Mouse (Mus musculus) lung, embryonic 14.5 days (tissue): ENCODE data around the gene Gal. TPM values are rescaled to one million over a fixed set of nuclear protein-coding genes. Genes with fewer than 3 reads are reported as not detected.

Source experiments
- ATAC-seq: fragments of 200-750 bp; cut with Nextera tagmentation; 2 replicates; pipeline ENCODE4 v1.8.0; 2017; ENCODE audit warnings: mild to moderate bottlenecking, moderate TSS enrichment, moderate library complexity; ENCODE audit not compliant: insufficient read depth
- DNase-seq: peaks from one replicate; pipeline ENCODE4 v3.0.0-alpha.2; 2015
- H3K27ac ChIP-seq: fragments of 300-500 bp; sonication (generic); 2 replicates; pipeline ENCODE4 v1.5.1; 2014; ENCODE audit warnings: low read depth, mild to moderate bottlenecking, moderate library complexity
- H3K27me3 ChIP-seq: fragments of 300-500 bp; sonication (generic); 2 replicates; pipeline ENCODE4 v1.6.1; 2014; ENCODE audit warnings: low read length, control low read depth; ENCODE audit not compliant: insufficient read depth
- H3K36me3 ChIP-seq: fragments of 300-500 bp; sonication (generic); 2 replicates; pipeline ENCODE4 v1.6.1; 2014; ENCODE audit warnings: control low read depth; ENCODE audit not compliant: insufficient read depth
- H3K4me1 ChIP-seq: fragments of 300-500 bp; sonication (generic); 2 replicates; pipeline ENCODE4 v1.6.1; 2014; ENCODE audit warnings: antibody characterized with exemption, control low read depth; ENCODE audit not compliant: insufficient read depth
- H3K4me2 ChIP-seq: fragments of 300-500 bp; sonication (generic); 2 replicates; pipeline ENCODE4 v1.6.1; 2014; ENCODE audit warnings: mild to moderate bottlenecking
- H3K4me3 ChIP-seq: fragments of 300-500 bp; sonication (generic); 2 replicates; pipeline ENCODE4 v1.5.1; 2014; ENCODE audit warnings: low read depth, low read length
- H3K9ac ChIP-seq: fragments of 300-500 bp; sonication (generic); 2 replicates; pipeline ENCODE4 v1.6.1; 2014
- H3K9me3 ChIP-seq: fragments of 300-500 bp; sonication (generic); 2 replicates; pipeline ENCODE4 v1.6.1; 2016; ENCODE audit warnings: low read depth, low read length, control low read depth
- CTCF ChIP-seq: IDR thresholded peaks from 2 replicates; pipeline ENCODE4 v1.5.1; 2016; ENCODE audit warnings: antibody characterized with exemption, low read depth
- WGBS: fragments of 180-500 bp; shearing (Covaris S2); extraction: QIAGEN DNeasy Blood & Tissue Kit; methylation state at CpG from one replicate; pipeline ENCODE4 v1.1.7; 2014; 5-methylcytosine and 5-hydroxymethylcytosine counted together
- polyA plus RNA-seq: library from polyadenylated mRNA; unstranded; fragments of >200 nt; fragmentation: Nextera tagmentation; extraction: Ambion mirVana; gene quantifications from 2 replicates; pipeline ENCODE4 v1.2.1, GENCODE M21; 2014

The Gal gene
- polyA plus RNA-seq, 1 experiment from 2014 or later = 2.3 TPM

- 56% methylated on average over 7 of the region's 7 CpGs for WGBS
- no peak for DNase-seq
These were observed 38.3 kb downstream of the Gal start for GRCm38 (mm10) chr19:3375945-3376495.

GRCm38 (mm10) chr19:3374028-3374427 is 40.3 kb downstream of the Gal start:
- H3K4me2 ChIP-seq = no peak overlapping the region
- peak; percentile 49 for TF ChIP-seq CTCF
- ATAC-seq = no peak
- H3K9me3 ChIP-seq = no peaks in the 10 kb centered on the region
- H3K36me3 ChIP-seq = peaks cover 29% of the 10 kb centered on the region; the same call in 1 of the 2 replicates
- no peak overlapping the region for H3K9ac ChIP-seq
- no peak overlapping the region for H3K4me3 ChIP-seq
- whole genome bisulfite sequencing = 33% methylated on average over 2 of the region's 2 CpGs
- H3K4me1 ChIP-seq = no peaks in the 10 kb centered on the region
- no peak for DNase-seq
- H3K27ac ChIP-seq = no peak overlapping the region
- no peaks in the 10 kb centered on the region for H3K27me3 ChIP-seq

More at GRCm38 (mm10) chr19:3375945-3376495, 38.3 kb downstream of the Gal start:
- Histone ChIP-seq H3K4me1 (no peaks in the 10 kb centered on the region), H3K9ac (no peak overlapping the region), H3K27ac (no peak overlapping the region), H3K4me3 (no peak overlapping the region), H3K27me3 (no peaks in the 10 kb centered on the region), H3K4me2 (no peak overlapping the region), H3K36me3 (peaks cover 28% of the 10 kb centered on the region; the same call in 1 of the 2 replicates), H3K9me3 (no peaks in the 10 kb centered on the region)
- no peak for ATAC-seq
- no peak for TF ChIP-seq CTCF

DNA sequence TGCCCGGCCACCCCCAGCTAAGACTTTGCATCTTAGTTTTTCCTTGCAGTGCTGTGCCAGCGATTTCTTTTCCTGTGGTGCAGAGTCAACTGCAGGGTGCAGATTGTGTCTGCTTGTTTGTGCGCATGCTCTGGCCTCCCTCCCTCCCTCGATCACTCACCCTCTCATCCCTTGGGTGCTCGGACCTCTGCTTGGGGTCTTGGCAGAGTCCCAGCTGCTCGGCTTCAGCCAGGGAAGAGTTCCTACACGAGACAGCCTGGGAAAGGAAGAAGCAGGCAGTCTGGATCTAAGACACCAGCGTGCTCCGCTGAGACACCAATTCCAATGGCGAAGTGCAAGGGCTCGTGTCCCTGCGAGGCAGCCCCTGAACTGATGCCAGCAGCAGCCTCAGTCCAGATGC is 41.0 kb downstream of the Gal start:
- H3K4me3 ChIP-seq = no peak overlapping the region
- DNase-seq (peak; percentile 15), ATAC-seq (no peak)
- H3K36me3 ChIP-seq = peaks cover 25% of the 10 kb centered on the region; the same call in 1 of the 2 replicates
- H3K27me3 ChIP-seq = no peaks in the 10 kb centered on the region
- no peak overlapping the region for H3K9ac ChIP-seq
- no peak for TF ChIP-seq CTCF
- 50% methylated on average over 12 of the region's 12 CpGs for WGBS
- no peak overlapping the region for H3K4me2 ChIP-seq
- no peaks in the 10 kb centered on the region for H3K9me3 ChIP-seq
- no peaks in the 10 kb centered on the region for H3K4me1 ChIP-seq
- H3K27ac ChIP-seq = no peak overlapping the region

DNA sequence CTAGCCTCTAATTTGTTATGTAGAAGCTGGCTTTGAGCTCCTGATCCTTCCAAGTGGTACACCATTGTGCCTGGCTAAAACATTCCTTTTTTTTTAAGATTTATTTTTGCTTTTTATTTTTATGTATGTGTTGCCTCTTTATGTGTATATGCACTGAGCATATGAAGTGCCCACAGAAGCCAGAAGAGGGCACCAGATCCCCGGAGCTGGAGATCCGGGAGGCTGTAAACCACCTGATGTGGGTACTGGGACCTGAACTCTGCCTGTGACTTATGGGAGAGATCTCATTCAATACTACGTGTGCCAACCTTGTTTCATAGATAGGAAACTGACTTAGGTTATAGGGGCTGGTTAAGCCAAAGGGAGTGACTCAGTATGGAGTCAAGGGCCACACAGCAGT is 46.1 kb downstream of the Gal start:
- no peak for TF ChIP-seq CTCF
- ATAC-seq = no peak
- no peak overlapping the region for H3K4me3 ChIP-seq
- DNase-seq = no peak
- H3K36me3 ChIP-seq = peaks cover 25% of the 10 kb centered on the region; the same call in 1 of the 2 replicates
- no peaks in the 10 kb centered on the region for H3K9me3 ChIP-seq
- H3K4me1 ChIP-seq = no peaks in the 10 kb centered on the region
- H3K27ac ChIP-seq = no peak overlapping the region
- no peak overlapping the region for H3K9ac ChIP-seq
- H3K27me3 ChIP-seq = no peaks in the 10 kb centered on the region
- 84% methylated on average over 3 of the region's 3 CpGs for WGBS
- no peak overlapping the region for H3K4me2 ChIP-seq

- H3K27ac ChIP-seq = no peak overlapping the region
- TF ChIP-seq CTCF = 0 out of 2 replicates have a peak, but pooled peaks have one; percentile 7
- H3K27me3 ChIP-seq = no peaks in the 10 kb centered on the region
- no peak overlapping the region for H3K9ac ChIP-seq
- no peak overlapping the region for H3K4me3 ChIP-seq
- no peaks in the 10 kb centered on the region for H3K4me1 ChIP-seq
- no peak overlapping the region for H3K4me2 ChIP-seq
- ATAC-seq (no peak), DNase-seq (no peak)
- no peaks in the 10 kb centered on the region for H3K9me3 ChIP-seq
- 89% methylated on average over 3 of the region's 3 CpGs for WGBS
- H3K36me3 ChIP-seq = peaks cover 16% of the 10 kb centered on the region; the same call in 1 of the 2 replicates
These were observed 49.3 kb downstream of the Gal start for GRCm38 (mm10) chr19:3365089-3365488.

DNA sequence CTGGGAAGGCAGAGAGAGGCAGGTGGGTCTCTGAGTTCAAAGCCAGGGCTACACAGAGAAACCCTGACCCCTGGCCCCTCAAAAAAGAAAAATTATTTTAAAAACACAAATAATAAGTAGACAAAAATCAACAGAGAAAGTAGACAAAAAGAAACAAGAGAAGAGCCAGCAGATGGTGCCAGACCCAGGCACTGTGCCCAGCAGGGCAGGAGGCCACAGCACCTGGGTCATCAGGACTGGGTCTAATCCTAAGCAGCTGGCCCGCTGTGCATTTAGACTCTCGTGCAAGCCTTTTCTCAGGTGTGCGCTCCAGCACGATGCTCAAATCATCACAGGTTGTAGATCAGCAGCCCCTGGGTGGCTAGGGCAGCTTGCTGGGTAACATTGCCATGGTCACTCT is 50.8 kb downstream of the Gal start:
- WGBS = 86% methylated on average over 4 of the region's 4 CpGs
- DNase-seq = no peak
- no peak overlapping the region for H3K9ac ChIP-seq
- ATAC-seq = no peak
- H3K36me3 ChIP-seq = peaks cover 10% of the 10 kb centered on the region; the same call in 1 of the 2 replicates
- no peak overlapping the region for H3K4me3 ChIP-seq
- no peaks in the 10 kb centered on the region for H3K27me3 ChIP-seq
- H3K4me1 ChIP-seq = no peaks in the 10 kb centered on the region
- no peak overlapping the region for H3K4me2 ChIP-seq
- H3K9me3 ChIP-seq = no peaks in the 10 kb centered on the region
- TF ChIP-seq CTCF = no peak
- H3K27ac ChIP-seq = no peak overlapping the region

Other genes starting within 250 kb of the Gal start
- 127 and 130 TPM in 2 replicates for gene Mrpl21, start 131.6 kb downstream of the Gal start, polyA plus RNA-seq
- 9.7 and 9.8 TPM in 2 replicates for gene Ighmbp2, start 131.5 kb downstream of the Gal start, polyA plus RNA-seq
- 18.9 and 19.7 TPM in 2 replicates for gene Cpt1a, start 92.2 kb downstream of the Gal start, polyA plus RNA-seq
- gene Tesmin, start 25.7 kb downstream of the Gal start, polyA plus RNA-seq = 0.22 and 0.39 TPM in 2 replicates
- gene Ppp6r3, start 161.2 kb upstream of the Gal start, polyA plus RNA-seq = 71.3 and 74.6 TPM in 2 replicates